Mouse (Mus musculus): ENCODE measurements at regions not wholly inside any gene's neighbourhood (a gene's known extent, or its start where the extent isn't known, plus 50 kb on each side); places are given as distances from the start of the nearest gene placed in this dataset.
A peak's percentile ranks its signal among the peaks of the same experiment; 100 is the strongest.

GRCm38 (mm10) chr16:7654451-7654850 lies 770.5 kb downstream of the Tmem114 start:
- DNase-seq (ENCODE audit: extremely low spot score in 1 of 2, low spot score in 1 of 2), result no peak

GRCm38 (mm10) chr16:7649771-7650170 lies 775.2 kb downstream of the Tmem114 start:
- DNase-seq (ENCODE audit: extremely low spot score in 1 of 2, low spot score in 1 of 2), result no peak

- no peak for DNase-seq (ENCODE audit: extremely low spot score in 1 of 2, low spot score in 1 of 2)
Observed at GRCm38 (mm10) chr16:7647275-7647926, 777.5 kb downstream of the Tmem114 start.

GRCm38 (mm10) chr16:7644363-7644762 lies 780.6 kb downstream of the Tmem114 start:
- no peak for DNase-seq (ENCODE audit: extremely low spot score in 1 of 2, low spot score in 1 of 2)

DNA sequence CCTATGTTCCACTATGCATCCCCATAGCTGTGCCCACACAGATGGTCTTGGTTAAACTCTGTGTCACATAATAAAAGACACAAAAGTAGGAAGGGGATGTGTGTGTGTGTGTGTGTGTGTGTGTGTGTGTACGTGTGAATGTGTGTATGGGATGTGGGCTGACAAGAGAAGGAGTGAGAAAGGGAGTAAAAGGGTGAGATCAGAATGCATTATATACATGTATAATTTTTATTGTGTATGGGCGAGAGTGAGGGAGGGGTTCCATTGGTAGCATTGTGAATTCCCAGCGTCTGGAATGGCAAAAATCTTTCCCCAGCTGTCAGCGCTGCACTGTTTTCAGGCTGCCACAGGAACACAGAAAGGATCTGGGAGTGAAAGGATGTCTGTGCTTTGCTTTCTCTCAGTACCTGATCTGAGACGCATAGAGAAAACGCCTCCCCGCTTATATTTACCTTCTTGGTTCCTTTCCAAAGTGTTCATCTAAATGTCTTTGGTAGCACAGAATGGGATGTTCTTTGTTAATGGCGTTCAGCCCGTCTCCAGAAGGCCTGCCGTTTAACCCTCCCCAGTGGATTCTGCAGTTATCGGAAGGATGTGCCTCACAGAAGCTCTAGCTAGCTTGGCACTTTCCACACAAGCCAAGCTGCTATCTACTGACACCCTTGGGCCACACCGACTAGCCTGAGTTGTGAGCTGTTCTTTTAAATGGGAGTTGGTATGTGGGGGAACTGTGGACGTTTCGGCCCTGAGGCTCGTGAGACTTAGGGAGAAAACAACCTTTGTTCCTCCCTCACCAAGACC lies 785.8 kb downstream of the Tmem114 start:
- DNase-seq (ENCODE audit: extremely low spot score in 1 of 2, low spot score in 1 of 2), result no peak

- DNase-seq (ENCODE audit: extremely low spot score in 1 of 2, low spot score in 1 of 2), result no peak
Observed at GRCm38 (mm10) chr16:7637993-7638392, 786.9 kb downstream of the Tmem114 start.

- DNase-seq (ENCODE audit: extremely low spot score in 1 of 2, low spot score in 1 of 2), result no peak
Observed at GRCm38 (mm10) chr16:7637121-7637700, 787.7 kb downstream of the Tmem114 start.

DNA sequence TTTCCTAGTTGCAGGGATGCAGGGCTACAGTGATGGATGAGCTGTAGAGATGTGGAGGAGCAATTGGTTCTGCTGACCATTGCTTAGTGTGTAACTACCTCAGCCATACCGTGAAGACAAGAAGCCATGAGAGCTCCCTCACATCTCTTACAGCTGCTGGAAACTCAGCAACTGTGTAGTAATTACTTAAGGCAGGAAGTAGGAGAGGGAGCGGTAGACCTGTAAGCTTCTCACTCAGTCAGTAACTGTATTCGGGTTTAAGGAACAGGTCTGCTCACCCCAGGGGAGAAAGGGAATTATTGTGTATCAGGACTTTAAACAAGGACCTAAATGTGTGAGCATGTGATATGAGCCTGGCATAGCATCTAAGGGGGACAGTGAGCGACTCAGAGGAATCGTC lies 788.6 kb downstream of the Tmem114 start:
- DNase-seq (ENCODE audit: extremely low spot score in 1 of 2, low spot score in 1 of 2), result no peak

GRCm38 (mm10) chr16:7632474-7632873 lies 792.5 kb downstream of the Tmem114 start:
- DNase-seq (ENCODE audit: extremely low spot score in 1 of 2, low spot score in 1 of 2), result no peak

GRCm38 (mm10) chr16:7628351-7628750 lies 796.6 kb downstream of the Tmem114 start:
- DNase-seq (ENCODE audit: extremely low spot score in 1 of 2, low spot score in 1 of 2), result no peak

- no peak for DNase-seq (ENCODE audit: extremely low spot score in 1 of 2, low spot score in 1 of 2)
Observed at GRCm38 (mm10) chr16:7606602-7607001, 818.3 kb downstream of the Tmem114 start.

- DNase-seq (ENCODE audit: extremely low spot score in 1 of 2, low spot score in 1 of 2), result no peak
Observed at GRCm38 (mm10) chr16:7602428-7602827, 822.5 kb downstream of the Tmem114 start.

DNA sequence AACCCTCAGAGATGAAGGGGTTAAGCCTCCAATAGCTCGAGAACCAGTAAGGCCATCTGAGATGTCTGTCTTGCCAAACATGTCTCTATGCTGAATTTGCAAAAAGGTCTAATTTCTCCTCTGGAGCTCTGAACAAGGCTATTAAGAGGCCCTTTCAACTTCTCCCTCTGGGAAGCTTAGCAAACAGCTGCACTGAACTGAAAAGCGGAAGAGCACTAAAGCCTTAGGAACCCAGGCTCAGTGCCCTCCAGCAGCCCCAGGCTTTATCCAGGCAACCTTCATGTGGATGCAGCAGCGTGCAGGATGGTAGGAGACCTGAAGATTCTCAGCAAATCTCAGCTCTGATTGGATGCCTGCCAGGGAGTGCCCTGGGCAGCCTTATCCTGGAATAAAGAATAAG lies 850.1 kb downstream of the Tmem114 start:
- peak in 1 of 2 experiments; percentile 4 for DNase-seq (ENCODE audit: extremely low spot score in 1 of 2, low spot score in 1 of 2)

GRCm38 (mm10) chr16:7560841-7561240 lies 864.1 kb downstream of the Tmem114 start:
- no peak for DNase-seq (ENCODE audit: extremely low spot score in 1 of 2, low spot score in 1 of 2)

- DNase-seq (ENCODE audit: extremely low spot score in 1 of 2, low spot score in 1 of 2), result no peak
Observed at GRCm38 (mm10) chr16:7559177-7559576, 865.8 kb downstream of the Tmem114 start.

- DNase-seq (ENCODE audit: extremely low spot score in 1 of 2, low spot score in 1 of 2), result no peak
Observed at GRCm38 (mm10) chr16:7558637-7559036, 866.3 kb downstream of the Tmem114 start.

- DNase-seq (ENCODE audit: extremely low spot score in 1 of 2, low spot score in 1 of 2), result no peak
Observed at GRCm38 (mm10) chr16:7555911-7556310, 869.0 kb downstream of the Tmem114 start.

DNA sequence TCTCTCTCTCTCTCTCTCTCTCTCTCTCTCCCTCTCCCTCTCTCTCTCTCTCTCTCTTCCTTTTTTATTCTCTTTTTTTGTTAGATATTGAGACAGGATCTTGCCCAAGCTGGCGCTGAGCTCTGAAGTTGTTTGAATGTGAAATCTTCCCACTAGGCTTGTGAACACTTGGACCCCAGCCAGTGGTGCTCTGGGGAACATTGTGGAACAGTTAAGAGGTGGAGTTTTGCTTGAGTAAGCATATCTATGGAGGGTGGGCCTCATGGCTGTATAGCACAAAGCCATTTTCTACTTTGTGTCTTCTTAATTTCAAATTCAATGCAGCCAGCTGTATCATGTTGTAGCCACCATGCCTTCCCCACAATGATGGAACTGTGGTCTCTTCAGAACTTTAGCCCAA lies 875.4 kb downstream of the Tmem114 start:
- no peak for DNase-seq (ENCODE audit: extremely low spot score in 1 of 2, low spot score in 1 of 2)

DNA sequence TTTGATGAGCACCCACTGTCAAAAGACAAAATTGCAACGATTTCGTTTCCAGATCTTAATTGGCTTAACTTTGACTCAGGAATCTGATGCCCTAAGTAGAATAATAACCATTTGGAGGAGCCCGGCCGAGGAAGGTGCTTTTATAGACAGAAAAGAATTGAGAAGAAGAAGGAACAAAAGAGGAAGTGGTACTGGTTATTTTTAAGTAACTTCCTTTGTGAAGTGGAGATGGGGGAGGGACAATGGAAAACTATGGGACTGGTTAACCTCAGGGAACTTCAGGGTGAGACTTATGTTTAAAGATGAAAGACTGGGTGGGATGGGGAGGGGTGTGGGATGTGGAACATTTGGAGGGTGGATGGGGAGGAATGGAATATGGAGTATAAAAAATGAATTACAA lies 880.9 kb downstream of the Tmem114 start:
- no peak for DNase-seq (ENCODE audit: extremely low spot score in 1 of 2, low spot score in 1 of 2)

DNA sequence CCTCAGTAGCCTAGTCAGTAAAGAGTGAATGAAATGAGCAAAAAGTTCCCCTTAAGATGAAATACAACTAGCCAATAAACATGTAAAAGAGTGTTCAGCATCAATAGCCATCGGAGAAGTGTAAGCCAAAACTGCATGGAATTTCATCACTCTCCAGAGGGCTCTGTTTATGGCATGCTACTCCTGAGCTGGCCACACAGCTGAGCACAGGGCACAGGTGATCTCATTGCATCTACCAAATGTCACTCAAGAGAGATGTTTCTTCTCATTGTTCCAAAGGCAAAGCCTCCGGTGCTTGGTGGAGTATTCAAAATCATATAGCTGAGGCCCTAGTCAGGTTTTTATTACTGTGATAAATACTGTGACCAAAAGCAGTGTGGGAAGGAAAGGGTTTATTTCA lies 895.1 kb downstream of the Tmem114 start:
- DNase-seq (ENCODE audit: extremely low spot score in 1 of 2, low spot score in 1 of 2), result no peak

- DNase-seq (ENCODE audit: extremely low spot score in 1 of 2, low spot score in 1 of 2), result no peak
Observed at GRCm38 (mm10) chr16:7528963-7529362, 896.0 kb downstream of the Tmem114 start.
